ENCODE assay signal across 17 mouse cellular contexts in the genomic region with DNA sequence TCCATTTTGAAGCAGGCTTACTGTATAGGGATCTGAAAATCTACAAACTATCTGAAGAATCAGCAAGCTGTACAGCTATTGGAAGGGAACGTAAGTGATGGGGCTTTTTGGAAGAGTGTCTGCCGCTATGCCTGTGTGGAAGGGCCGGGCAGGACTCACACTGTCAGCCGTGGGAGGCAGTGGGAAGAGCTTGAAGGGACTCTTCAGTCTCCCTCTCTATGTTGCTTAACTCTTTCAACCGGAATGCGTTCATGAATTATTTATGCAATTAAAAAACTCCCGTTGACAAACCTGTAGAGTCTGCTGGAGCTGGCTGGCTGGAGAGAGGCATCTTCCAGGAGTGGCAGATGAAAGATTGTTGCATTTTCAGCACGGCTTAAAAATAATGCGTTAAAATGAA.
A peak's percentile ranks its signal among the peaks of the same experiment; 100 is the strongest.
DNase-seq lines count a peak whose midpoint lies in the region; ATAC-seq and TF ChIP-seq lines count a peak whose summit lies in the region.
"Had no signal": no experiment of that assay in that cellular context is flagged by ENCODE, and none has a peak within 500 bp of the region (broad histone marks: within the 10 kb centered on the region; RNA-seq: fewer than 3 reads in every experiment).

No protein-coding gene starts in this region.

- H3K36me3 ChIP-seq in hindbrain, embryonic 13.5 days, result no peaks in the 10 kb centered on the region
- H3K36me3 ChIP-seq in hindbrain, embryonic 10.5 days, result no peaks in the 10 kb centered on the region
- H3K36me3 ChIP-seq in intestine, embryonic 15.5 days, result no peaks in the 10 kb centered on the region
- H3K36me3 ChIP-seq in small intestine, adult 2 months (ENCODE audit: control insufficient read depth, insufficient read depth, low read length), result no peaks in the 10 kb centered on the region
- H3K36me3 ChIP-seq: G1E; limb, embryonic 10.5 days; liver, embryonic 15.5 days had no signal

- no peak overlapping the region for H3K9ac ChIP-seq in hindbrain, embryonic 13.5 days
- no peak overlapping the region for H3K9ac ChIP-seq in intestine, embryonic 15.5 days
- H3K9ac ChIP-seq: liver, embryonic 15.5 days had no signal

- peaks cover 9% of the 10 kb centered on the region; the same call in 1 of the 2 replicates for H3K4me1 ChIP-seq in hindbrain, embryonic 13.5 days (replicated peaks)
- H3K4me1 ChIP-seq in hindbrain, embryonic 10.5 days (replicated peaks), result peaks cover 15% of the 10 kb centered on the region; the same call in 1 of the 2 replicates
- 0 out of 2 replicates have a peak, but pooled peaks cover 3% of the 10 kb centered on the region for H3K4me1 ChIP-seq in intestine, embryonic 15.5 days (replicated peaks)
- H3K4me1 ChIP-seq in small intestine, adult 2 months (ENCODE audit: control insufficient read depth, insufficient read depth, insufficient read length, low read length), result peaks cover 5% of the 10 kb centered on the region; the same call in 1 of the 2 replicates
- H3K4me1 ChIP-seq: limb, embryonic 10.5 days had no signal

- no peak overlapping the region for H3K27ac ChIP-seq in hindbrain, embryonic 13.5 days
- no peak overlapping the region for H3K27ac ChIP-seq in hindbrain, embryonic 10.5 days
- H3K27ac ChIP-seq in intestine, embryonic 15.5 days, result 0 out of 2 replicates have a peak overlapping the region, but pooled peaks have one; percentile 0
- H3K27ac ChIP-seq in small intestine, adult 2 months (ENCODE audit: insufficient read depth, low read depth, low read length), result peak overlapping the region; percentile 99
- H3K27ac ChIP-seq: limb, embryonic 10.5 days; liver, embryonic 15.5 days had no signal

- H3K9me3 ChIP-seq in hindbrain, embryonic 13.5 days, result no peaks in the 10 kb centered on the region
- H3K9me3 ChIP-seq in hindbrain, embryonic 10.5 days, result peaks cover 9% of the 10 kb centered on the region
- no peaks in the 10 kb centered on the region for H3K9me3 ChIP-seq in intestine, embryonic 15.5 days
- H3K9me3 ChIP-seq: limb, embryonic 10.5 days; liver, embryonic 15.5 days had no signal

- DNase-seq in hindbrain, embryonic 10.5 days (ENCODE audit: low spot score), result no peak
- peak; percentile 20 to 29 for DNase-seq in right cerebral cortex, adult 2 months (ENCODE audit: low spot score in 2 of 2)
- no peak for DNase-seq in right cerebral cortex, postnatal 4 days
- DNase-seq in adrenal gland, adult 18-20 months (ENCODE audit: low spot score in 2 of 2), result no peak
- DNase-seq in layer of hippocampus, postnatal 36 days, result no peak
- DNase-seq: cerebellum, adult 2 months; heart, adult 18-20 months; kidney, adult 11 months; kidney, postnatal 14 days; layer of hippocampus, adult 9-11 months; lung, postnatal 36 days had no signal

- WGBS in hindbrain, embryonic 13.5 days, result 47% methylated on average over 9 of the region's 9 CpGs
- 59% methylated on average over 9 of the region's 9 CpGs for WGBS in hindbrain, embryonic 10.5 days
- WGBS in intestine, embryonic 15.5 days, result 74% methylated on average over 9 of the region's 9 CpGs
- 46% methylated on average over 9 of the region's 9 CpGs for WGBS in small intestine, adult 2 months

- H3K4me2 ChIP-seq in hindbrain, embryonic 13.5 days, result no peak overlapping the region
- no peak overlapping the region for H3K4me2 ChIP-seq in intestine, embryonic 15.5 days (replicated peaks)
- H3K4me2 ChIP-seq: liver, embryonic 15.5 days had no signal

- peak; percentile 41; the same call in 1 of the 2 replicates for ATAC-seq in hindbrain, embryonic 13.5 days (ENCODE audit: low FRiP score)
- ATAC-seq in intestine, embryonic 15.5 days, result 0 out of 2 replicates have a peak, but pooled peaks have one; percentile 1

- no peak for TF ChIP-seq POLR2A in small intestine, adult 2 months (IDR thresholded peaks at IDR 0.05; ENCODE audit: low read depth, low read length)

- H3K27me3 ChIP-seq in hindbrain, embryonic 13.5 days, result no peaks in the 10 kb centered on the region
- H3K27me3 ChIP-seq in hindbrain, embryonic 10.5 days (ENCODE audit: insufficient read depth, poor library complexity, severe bottlenecking), result no peaks in the 10 kb centered on the region
- H3K27me3 ChIP-seq in intestine, embryonic 15.5 days (replicated peaks), result no peaks in the 10 kb centered on the region
- no peaks in the 10 kb centered on the region for H3K27me3 ChIP-seq in small intestine, adult 2 months (ENCODE audit: control insufficient read depth, insufficient read depth, low read length)
- H3K27me3 ChIP-seq: liver, embryonic 15.5 days had no signal

- no peak overlapping the region for H3K4me3 ChIP-seq in hindbrain, embryonic 13.5 days
- no peak overlapping the region for H3K4me3 ChIP-seq in hindbrain, embryonic 10.5 days
- H3K4me3 ChIP-seq in intestine, embryonic 15.5 days (replicated peaks), result no peak overlapping the region
- H3K4me3 ChIP-seq in small intestine, adult 2 months (ENCODE audit: low read depth, low read length), result no peak overlapping the region
- H3K4me3 ChIP-seq: limb, embryonic 10.5 days; liver, embryonic 15.5 days had no signal

- no peak for TF ChIP-seq CTCF in small intestine, adult 2 months (IDR thresholded peaks at IDR 0.05; ENCODE audit: extremely low read depth, insufficient read length, insufficient replicate concordance, low read depth, low read length)

Comparison
In these comparisons a context has a peak if more than half of its experiments do, and no peak if none do; other contexts are left out.
1. DNase-seq: peak in right cerebral cortex, adult 2 months (2 of 2); none in hindbrain, embryonic 10.5 days (single experiment), right cerebral cortex, postnatal 4 days (single experiment), adrenal gland, adult 18-20 months (0 of 2) and layer of hippocampus, postnatal 36 days (0 of 2).
2. H3K27ac ChIP-seq: peak in intestine, embryonic 15.5 days (single experiment) and small intestine, adult 2 months (single experiment); none in hindbrain, embryonic 13.5 days (single experiment) and hindbrain, embryonic 10.5 days (single experiment).